Mouse (Mus musculus) neural tube, embryonic 11.5 days (tissue): ENCODE data around the gene Rbms3. TPM values are rescaled to one million over a fixed set of nuclear protein-coding genes. Genes with fewer than 3 reads are reported as not detected.

ENCODE experiments used
- ATAC-seq: fragments of 200-750 bp; cut with Nextera tagmentation; 2 replicates; pipeline ENCODE4 v1.8.0; 2017; ENCODE audit warnings: moderate number of reproducible peaks, mild to moderate bottlenecking, moderate TSS enrichment, moderate library complexity; ENCODE audit not compliant: insufficient read depth, low FRiP score, low TSS enrichment
- DNase-seq: peaks from one replicate; pipeline ENCODE4 v3.0.0-alpha.2; 2015; ENCODE audit warnings: low spot score
- H3K27ac ChIP-seq: fragments of 300-500 bp; sonication (generic); 2 replicates; pipeline ENCODE4 v1.5.1; 2014; ENCODE audit warnings: low read depth, mild to moderate bottlenecking, low read length
- H3K27me3 ChIP-seq: fragments of 300-500 bp; sonication (generic); 2 replicates; pipeline ENCODE4 v1.6.1; 2014; ENCODE audit warnings: mild to moderate bottlenecking, low read length, mixed read lengths; ENCODE audit not compliant: control insufficient read depth, insufficient read depth
- H3K36me3 ChIP-seq: fragments of 300-500 bp; sonication (generic); 2 replicates; pipeline ENCODE4 v1.6.1; 2014; ENCODE audit warnings: mild to moderate bottlenecking, low read length, moderate library complexity, mixed read lengths; ENCODE audit not compliant: control insufficient read depth, insufficient read depth
- H3K4me1 ChIP-seq: fragments of 300-500 bp; sonication (generic); 2 replicates; pipeline ENCODE4 v1.6.1; 2014; ENCODE audit warnings: low read length, mixed read lengths; ENCODE audit not compliant: control insufficient read depth, insufficient read depth
- H3K4me2 ChIP-seq: fragments of 300-500 bp; sonication (generic); 2 replicates; pipeline ENCODE4 v1.6.1; 2014; ENCODE audit warnings: low read depth, mild to moderate bottlenecking, moderate library complexity
- H3K4me3 ChIP-seq: fragments of 300-500 bp; sonication (generic); 2 replicates; pipeline ENCODE4 v1.5.1; 2014; ENCODE audit warnings: low read depth, low read length
- H3K9ac ChIP-seq: fragments of 300-500 bp; sonication (generic); 2 replicates; pipeline ENCODE4 v1.6.1; 2014; ENCODE audit warnings: mild to moderate bottlenecking, low read length
- H3K9me3 ChIP-seq: fragments of 300-500 bp; sonication (generic); 2 replicates; pipeline ENCODE4 v1.6.1; 2016; ENCODE audit warnings: low read length; ENCODE audit not compliant: control insufficient read depth
- WGBS: fragments of 180-500 bp; shearing (Covaris S2); extraction: QIAGEN DNeasy Blood & Tissue Kit; methylation state at CpG from one replicate; pipeline ENCODE4 v1.1.7; 2014; 5-methylcytosine and 5-hydroxymethylcytosine counted together
- polyA plus RNA-seq: library from polyadenylated mRNA; unstranded; fragments of >200 nt; fragmentation: Nextera tagmentation; extraction: Ambion mirVana; gene quantifications from 2 replicates; pipeline ENCODE4 v1.2.1, GENCODE M21; 2014

The Rbms3 gene
- polyA plus RNA-seq, 1 experiment from 2014 or later = 60.1 TPM

- Histone ChIP-seq H3K4me3 (no peak overlapping the region), H3K27ac (no peak overlapping the region), H3K9me3 (no peaks in the 10 kb centered on the region), H3K36me3 (no peaks in the 10 kb centered on the region), H3K4me2 (no peak overlapping the region), H3K4me1 (no peaks in the 10 kb centered on the region), H3K9ac (no peak overlapping the region), H3K27me3 (no peaks in the 10 kb centered on the region)
- WGBS = 89% methylated on average over 2 of the region's 2 CpGs
- no peak for DNase-seq
- ATAC-seq = no peak
These were observed 724.1 kb downstream of the Rbms3 start for GRCm38 (mm10) chr9:116905646-116906045.

GRCm38 (mm10) chr9:116903304-116903993 is 726.3 kb downstream of the Rbms3 start:
- WGBS = 57% methylated on average over 11 of the region's 11 CpGs

GRCm38 (mm10) chr9:116899403-116899802 is 730.3 kb downstream of the Rbms3 start:
- Histone ChIP-seq H3K4me2 (no peak overlapping the region), H3K27me3 (no peaks in the 10 kb centered on the region), H3K4me1 (no peaks in the 10 kb centered on the region), H3K9ac (no peak overlapping the region), H3K9me3 (no peaks in the 10 kb centered on the region), H3K36me3 (no peaks in the 10 kb centered on the region), H3K4me3 (no peak overlapping the region), H3K27ac (no peak overlapping the region)
- 84% methylated on average over 15 of the region's 15 CpGs for WGBS
- DNase-seq (no peak), ATAC-seq (no peak)

More at GRCm38 (mm10) chr9:116903304-116903993, 726.3 kb downstream of the Rbms3 start:
- no peak overlapping the region for H3K4me2 ChIP-seq
- no peaks in the 10 kb centered on the region for H3K9me3 ChIP-seq
- no peak overlapping the region for H3K27ac ChIP-seq
- no peaks in the 10 kb centered on the region for H3K27me3 ChIP-seq
- DNase-seq (no peak), ATAC-seq (no peak)
- no peaks in the 10 kb centered on the region for H3K4me1 ChIP-seq
- H3K4me3 ChIP-seq = no peak overlapping the region
- no peak overlapping the region for H3K9ac ChIP-seq
- H3K36me3 ChIP-seq = no peaks in the 10 kb centered on the region

DNA sequence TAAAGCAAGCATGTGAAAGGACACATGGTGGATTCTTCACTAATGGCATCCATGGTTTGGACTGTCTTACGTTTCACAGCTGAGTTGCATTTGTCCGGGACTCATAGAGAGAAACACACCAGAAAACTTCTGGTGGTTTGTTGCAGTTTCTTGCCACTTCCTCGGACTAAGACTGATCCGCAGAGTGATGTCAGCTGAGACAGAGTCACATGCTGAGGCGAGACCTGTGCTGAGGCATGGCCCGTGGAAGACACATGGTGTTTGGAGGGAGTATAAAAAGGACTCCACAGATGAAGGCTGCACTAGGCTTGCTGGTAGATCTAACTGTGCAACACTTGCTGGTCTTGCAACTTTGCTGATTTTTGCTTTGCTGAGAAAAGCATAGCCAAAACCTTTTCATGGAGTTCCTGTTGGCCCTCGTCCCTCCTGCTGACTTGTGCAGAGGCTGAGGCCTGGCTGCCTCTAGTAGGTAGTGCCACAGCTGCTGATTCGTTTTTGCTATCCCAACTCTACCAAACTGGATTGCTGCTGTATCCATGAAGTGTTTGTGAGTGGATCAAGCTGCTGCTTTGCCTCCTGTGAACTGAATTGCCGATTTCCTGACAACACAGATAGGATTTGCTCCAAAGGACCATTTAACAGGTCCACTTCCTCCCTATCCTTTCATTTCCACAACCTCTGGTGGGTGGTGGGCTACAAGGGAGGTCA is 742.6 kb downstream of the Rbms3 start:
- Histone ChIP-seq H3K4me3 (no peak overlapping the region), H3K9ac (no peak overlapping the region), H3K36me3 (no peaks in the 10 kb centered on the region), H3K4me1 (no peaks in the 10 kb centered on the region), H3K27ac (no peak overlapping the region), H3K9me3 (no peaks in the 10 kb centered on the region), H3K27me3 (no peaks in the 10 kb centered on the region), H3K4me2 (no peak overlapping the region)
- DNase-seq (no peak), ATAC-seq (no peak)
- 82% methylated on average over 9 of the region's 9 CpGs for WGBS

- DNase-seq = no peak
- no peaks in the 10 kb centered on the region for H3K27me3 ChIP-seq
- 84% methylated on average over 5 of the region's 5 CpGs for WGBS
- ATAC-seq = no peak
- H3K9me3 ChIP-seq = no peaks in the 10 kb centered on the region
- no peaks in the 10 kb centered on the region for H3K36me3 ChIP-seq
- H3K4me1 ChIP-seq = no peaks in the 10 kb centered on the region
- no peak overlapping the region for H3K4me2 ChIP-seq
- no peak overlapping the region for H3K27ac ChIP-seq
- H3K4me3 ChIP-seq = no peak overlapping the region
- H3K9ac ChIP-seq = no peak overlapping the region
These were observed 744.1 kb downstream of the Rbms3 start for GRCm38 (mm10) chr9:116885617-116886016.

DNA sequence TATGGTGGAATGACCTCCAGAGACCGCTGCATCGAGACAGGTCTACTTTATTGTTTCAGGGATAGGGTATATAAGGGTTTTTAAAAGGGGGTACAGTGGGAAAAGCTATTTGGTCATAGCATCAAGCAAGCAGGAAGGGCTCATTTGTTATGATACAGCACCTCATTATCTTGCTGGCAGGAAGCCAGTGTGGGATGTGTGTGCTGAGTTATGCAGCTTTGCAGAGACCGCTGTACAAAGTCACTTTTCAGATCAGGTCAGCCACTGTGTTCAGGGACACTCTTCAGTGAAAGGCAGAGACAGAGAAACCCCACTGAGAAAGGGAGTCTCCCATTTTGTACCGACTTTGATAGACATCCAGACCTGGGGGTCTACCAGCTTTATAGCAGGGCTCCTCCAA is 749.2 kb downstream of the Rbms3 start:
- no peak for ATAC-seq
- Histone ChIP-seq H3K36me3 (no peaks in the 10 kb centered on the region), H3K4me2 (no peak overlapping the region), H3K4me3 (no peak overlapping the region), H3K27ac (no peak overlapping the region), H3K4me1 (no peaks in the 10 kb centered on the region), H3K27me3 (no peaks in the 10 kb centered on the region), H3K9ac (no peak overlapping the region), H3K9me3 (no peaks in the 10 kb centered on the region)
- no peak for DNase-seq
- WGBS = 94% methylated on average over 4 of the region's 4 CpGs

DNA sequence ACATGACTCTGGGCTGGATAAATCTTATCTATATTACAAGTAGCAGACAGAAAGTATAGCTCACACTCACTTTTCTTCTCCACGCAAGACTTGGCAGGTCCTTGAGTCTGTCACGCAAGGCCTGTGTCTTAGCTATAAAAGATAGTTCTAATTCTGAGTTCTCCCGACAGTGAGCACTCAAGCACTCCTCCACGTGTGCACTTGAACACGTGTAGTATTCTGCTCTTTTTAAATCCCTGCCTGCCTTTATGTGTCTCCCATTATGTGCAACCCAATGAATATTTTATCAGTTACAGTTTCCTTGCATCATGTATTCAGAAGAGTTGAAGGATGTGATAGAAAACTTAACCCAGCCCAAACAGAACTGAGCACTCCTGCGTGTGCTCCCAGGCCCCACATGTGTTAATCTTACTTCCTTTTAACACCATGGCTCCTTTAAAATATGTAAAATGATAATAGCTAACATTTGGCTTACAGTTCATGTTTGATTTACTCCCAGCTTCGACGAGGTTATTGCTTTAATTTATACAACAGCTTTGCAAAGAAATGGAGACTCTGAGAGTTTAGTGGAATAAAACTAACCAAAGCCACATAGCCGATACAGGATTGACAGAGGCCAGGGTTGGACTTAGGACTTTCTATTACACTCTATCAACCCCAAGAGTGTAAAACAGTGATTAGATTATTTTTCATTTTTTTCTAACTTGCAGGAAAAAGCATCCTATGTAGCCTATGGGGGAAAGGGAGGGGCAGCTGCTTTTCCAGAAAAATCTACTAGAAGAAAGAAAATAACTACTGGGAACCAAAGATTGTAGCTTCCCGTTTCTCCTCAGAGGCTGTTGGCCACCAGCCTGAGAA is 749.9 kb downstream of the Rbms3 start:
- 86% methylated on average over 10 of the region's 10 CpGs for WGBS
- H3K27ac ChIP-seq = no peak overlapping the region

DNA sequence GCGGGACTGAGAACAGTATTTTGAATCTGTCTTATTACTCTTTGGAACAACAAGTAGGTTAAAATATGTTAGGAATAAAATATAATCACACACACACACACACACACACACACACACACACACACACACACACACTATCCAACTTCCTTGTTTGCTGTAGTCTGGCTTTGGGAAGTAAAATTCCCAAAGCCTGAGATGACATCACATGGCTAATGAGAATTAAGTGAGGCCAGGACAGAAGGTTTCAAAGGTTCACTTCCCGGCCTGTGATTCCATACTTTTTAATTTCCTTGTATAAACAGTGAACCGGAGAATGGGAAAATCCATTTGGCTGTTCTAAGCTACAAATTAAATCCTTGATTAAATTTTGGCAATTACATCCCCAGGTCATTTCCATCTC is 752.9 kb downstream of the Rbms3 start:
- 71% methylated on average over 3 of the region's 3 CpGs for WGBS
- H3K27ac ChIP-seq = no peak overlapping the region
- DNase-seq = no peak
- H3K36me3 ChIP-seq = no peaks in the 10 kb centered on the region
- H3K4me2 ChIP-seq = no peak overlapping the region
- no peaks in the 10 kb centered on the region for H3K27me3 ChIP-seq
- ATAC-seq = no peak
- H3K9ac ChIP-seq = no peak overlapping the region
- H3K4me1 ChIP-seq = no peaks in the 10 kb centered on the region
- no peaks in the 10 kb centered on the region for H3K9me3 ChIP-seq
- no peak overlapping the region for H3K4me3 ChIP-seq

More for the DNA sequence above, 749.9 kb downstream of the Rbms3 start:
- Histone ChIP-seq H3K27me3 (no peaks in the 10 kb centered on the region), H3K9me3 (no peaks in the 10 kb centered on the region), H3K4me3 (no peak overlapping the region), H3K4me2 (no peak overlapping the region), H3K36me3 (no peaks in the 10 kb centered on the region), H3K4me1 (no peaks in the 10 kb centered on the region), H3K9ac (no peak overlapping the region)
- DNase-seq (no peak), ATAC-seq (no peak)
